Mouse (Mus musculus) T-helper 17 cell (primary cell): ENCODE results near the gene Ercc6.

Experiments
- in situ Hi-C, 2 experiments: fragments of 300-600 bp; cut with MboI, MseI; formaldehyde crosslinking; loops; 1 replicate in 1 of 2; 2 replicates in 1 of 2; pipeline ENCODE4 v1.15.1; 2025; ENCODE audit warnings: high pct_unique_total_duplicates in 2 of 2

Gene Ercc6

DNA sequence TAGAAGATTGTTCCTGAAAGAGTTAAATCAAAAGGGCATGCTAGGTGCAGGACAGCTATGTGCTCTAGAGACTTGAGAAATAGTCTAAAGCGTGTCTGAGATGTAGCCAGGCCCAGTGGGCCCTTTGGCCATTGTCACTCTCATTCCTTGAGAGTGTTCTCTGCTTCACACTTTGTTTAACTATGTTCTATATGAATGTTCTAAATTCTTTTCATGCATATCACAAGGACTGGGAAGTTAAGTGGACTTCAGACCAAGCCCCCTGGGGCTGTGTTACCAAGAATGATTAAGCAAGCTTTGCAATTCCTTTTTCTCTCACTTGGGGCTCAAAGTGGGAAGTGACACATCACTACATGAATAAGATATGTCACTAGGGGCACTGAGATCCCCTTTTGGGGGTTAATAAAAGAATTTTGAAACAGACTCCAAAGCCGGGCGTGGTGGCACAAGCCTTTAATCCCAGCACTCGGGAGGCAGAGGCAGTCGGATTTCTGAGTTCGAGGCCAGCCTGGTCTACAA lies 3.8 kb upstream of the Ercc6 start:
- in situ Hi-C loops: loop anchor here in 1 of 2 experiments (10.0 to 25.0 kb wide), 2 partner anchors 928 to 995 kb away; partner anchors contain the start of gene Mapk8

DNA sequence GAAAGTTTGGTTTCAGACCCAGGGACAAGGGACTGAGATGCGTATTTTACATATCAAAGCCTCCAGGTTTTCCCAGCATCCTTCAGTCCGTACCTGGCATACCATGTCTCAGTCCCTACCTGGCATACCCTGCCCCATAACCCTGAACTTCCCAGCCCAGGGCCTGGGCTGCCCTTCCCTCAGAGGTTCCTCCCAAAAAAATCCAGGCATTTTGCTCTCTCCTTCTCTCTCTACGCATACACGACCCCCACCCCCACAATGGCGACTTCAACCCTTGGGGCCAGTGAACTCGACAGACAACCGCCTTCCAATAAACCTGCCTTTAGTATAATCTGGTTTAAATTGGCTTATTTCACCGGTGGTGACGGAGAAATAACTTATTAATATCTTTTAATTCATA lies 409 bp upstream of the Ercc6 start:
- in situ Hi-C loops: loop anchor here in 1 of 2 experiments (25.0 kb wide), 1 partner anchor 924 kb away; the partner anchor contains the start of gene Mapk8

DNA sequence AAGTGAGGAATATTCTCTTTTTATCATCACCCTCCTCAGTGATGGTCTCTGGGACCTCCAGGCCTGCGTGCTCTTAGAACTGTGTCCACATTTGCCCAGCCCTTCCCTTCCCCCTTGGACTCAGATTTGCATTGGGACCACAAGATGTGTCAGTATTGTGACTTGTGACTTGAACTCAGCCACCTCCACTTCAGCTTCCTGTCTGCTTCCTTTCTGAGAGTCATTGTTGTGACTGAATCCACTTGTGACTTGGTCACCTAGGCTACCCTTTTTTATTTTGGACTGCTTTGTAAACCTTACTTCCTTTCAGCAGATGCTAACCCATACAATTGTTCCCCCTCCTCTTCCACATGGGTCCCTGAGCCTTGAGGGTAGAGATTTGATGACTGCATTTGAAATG lies 2.8 kb downstream of the Ercc6 start:
- in situ Hi-C loops: loop anchor here in 1 of 2 experiments (25.0 kb wide), 1 partner anchor 921 kb away; the partner anchor contains the start of gene Mapk8

GRCm38 (mm10) chr14:32518543-32518942 lies 5.2 kb downstream of the Ercc6 start:
- in situ Hi-C loops: loop anchor here in 1 of 2 experiments (25.0 kb wide), 1 partner anchor 919 kb away; the partner anchor contains the start of gene Mapk8

- in situ Hi-C loops: loop anchor here in 1 of 2 experiments (25.0 kb wide), 1 partner anchor 917 kb away; the partner anchor contains the start of gene Mapk8
These were observed 7.1 kb downstream of the Ercc6 start for GRCm38 (mm10) chr14:32520400-32520926.

- in situ Hi-C loops: loop anchor here in 1 of 2 experiments (25.0 kb wide), 1 partner anchor 915 kb away; the partner anchor contains the start of gene Mapk8
These were observed 9.0 kb downstream of the Ercc6 start for GRCm38 (mm10) chr14:32522336-32522735.

- in situ Hi-C loops: loop anchor here in 1 of 2 experiments (25.0 kb wide), 1 partner anchor 913 kb away; the partner anchor contains the start of gene Mapk8
These were observed 10.8 kb downstream of the Ercc6 start for GRCm38 (mm10) chr14:32524071-32524470.

DNA sequence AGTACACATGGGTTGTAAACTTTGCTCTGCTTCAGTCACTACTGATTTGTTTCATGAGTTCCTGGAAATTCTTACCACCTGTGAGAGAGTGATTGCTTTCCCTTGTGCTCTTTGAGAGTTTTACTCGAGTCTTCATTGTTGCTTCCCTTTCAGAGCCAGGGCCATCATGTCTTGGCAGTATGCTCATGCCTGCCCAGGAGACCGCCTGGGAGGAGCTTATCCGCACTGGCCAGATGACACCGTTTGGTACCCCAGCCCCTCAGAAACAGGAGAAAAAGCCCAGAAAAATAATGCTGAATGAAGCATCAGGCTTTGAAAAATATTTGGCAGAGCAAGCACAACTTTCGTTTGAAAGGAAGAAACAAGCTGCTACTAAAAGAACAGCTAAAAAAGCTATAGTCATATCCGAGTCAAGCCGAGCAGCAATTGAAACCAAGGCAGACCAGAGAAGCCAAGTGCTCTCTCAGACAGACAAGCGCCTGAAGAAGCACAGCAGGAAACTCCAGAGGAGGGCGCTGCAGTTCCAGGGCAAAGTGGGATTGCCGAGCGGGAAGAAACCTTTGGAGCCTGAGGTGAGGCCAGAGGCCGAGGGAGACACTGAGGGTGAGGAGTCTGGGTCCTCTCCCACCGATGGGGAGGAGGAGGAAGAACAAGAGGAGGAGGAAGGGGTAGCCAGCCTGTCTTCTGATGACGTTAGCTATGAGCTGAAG lies 12.8 kb downstream of the Ercc6 start:
- in situ Hi-C loops: no loop called here

GRCm38 (mm10) chr14:32527211-32527610 lies 13.9 kb downstream of the Ercc6 start:
- in situ Hi-C loops: no loop called here

- in situ Hi-C loops: no loop called here
These were observed 15.7 kb downstream of the Ercc6 start for GRCm38 (mm10) chr14:32529036-32529435.

GRCm38 (mm10) chr14:32530896-32531295 lies 17.6 kb downstream of the Ercc6 start:
- in situ Hi-C loops: loop anchor here (5.0 kb wide), 2 partner anchors 51 to 61 kb away; no protein-coding TSS in a partner anchor

- in situ Hi-C loops: loop anchor here (5.0 kb wide), 2 partner anchors 51 to 61 kb away; no protein-coding TSS in a partner anchor
These were observed 18.1 kb downstream of the Ercc6 start for GRCm38 (mm10) chr14:32531371-32531770.

- in situ Hi-C loops: loop anchor here (5.0 kb wide), 2 partner anchors 50 to 60 kb away; no protein-coding TSS in a partner anchor
These were observed 19.2 kb downstream of the Ercc6 start for GRCm38 (mm10) chr14:32532381-32533147.

DNA sequence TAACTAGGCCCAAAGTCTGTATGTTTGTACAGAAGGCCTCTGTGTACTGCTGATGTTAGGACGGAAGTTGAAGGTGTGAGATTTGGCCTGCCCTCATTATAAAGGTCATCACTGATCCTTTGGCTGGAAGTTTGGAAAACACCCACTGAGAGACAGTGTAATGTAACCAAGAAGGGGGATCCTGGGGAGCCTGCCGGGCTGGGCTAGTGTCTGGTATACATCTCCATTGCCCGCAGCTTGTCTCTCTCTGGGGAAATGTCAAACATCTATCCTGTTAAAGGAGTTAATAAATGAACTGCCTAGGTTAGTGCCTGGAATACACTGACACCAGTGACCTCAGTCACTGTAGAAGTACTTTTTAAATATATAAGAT lies 19.8 kb downstream of the Ercc6 start:
- in situ Hi-C loops: loop anchor here (5.0 kb wide), 2 partner anchors 49 to 59 kb away; no protein-coding TSS in a partner anchor

GRCm38 (mm10) chr14:32533656-32534055 lies 20.3 kb downstream of the Ercc6 start:
- in situ Hi-C loops: loop anchor here (5.0 kb wide), 2 partner anchors 49 to 59 kb away; no protein-coding TSS in a partner anchor

- in situ Hi-C loops: loop anchor here (5.0 kb wide), 2 partner anchors 48 to 58 kb away; no protein-coding TSS in a partner anchor
These were observed 20.8 kb downstream of the Ercc6 start for GRCm38 (mm10) chr14:32534137-32534536.

GRCm38 (mm10) chr14:32536763-32537162 lies 23.4 kb downstream of the Ercc6 start:
- in situ Hi-C loops: no loop called here

DNA sequence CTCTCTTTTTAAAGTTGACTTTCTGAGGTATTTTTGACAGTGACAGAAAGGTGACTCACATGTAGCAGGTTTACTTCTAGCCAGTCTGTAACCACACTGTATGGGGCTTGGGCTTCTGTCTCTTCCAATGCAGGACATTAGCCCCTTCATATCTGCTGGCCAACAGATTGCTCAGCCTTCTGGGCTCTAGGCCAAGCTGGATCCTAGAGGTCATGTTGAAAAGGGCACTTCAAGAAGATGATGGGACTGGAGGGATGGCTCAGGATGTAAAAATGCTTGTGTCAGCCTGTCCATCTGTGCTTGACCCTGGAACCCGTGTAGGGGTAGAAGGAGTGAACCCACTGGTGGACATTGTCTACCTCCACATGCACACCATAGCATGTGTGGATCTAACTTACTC lies 24.8 kb downstream of the Ercc6 start:
- in situ Hi-C loops: no loop called here

DNA sequence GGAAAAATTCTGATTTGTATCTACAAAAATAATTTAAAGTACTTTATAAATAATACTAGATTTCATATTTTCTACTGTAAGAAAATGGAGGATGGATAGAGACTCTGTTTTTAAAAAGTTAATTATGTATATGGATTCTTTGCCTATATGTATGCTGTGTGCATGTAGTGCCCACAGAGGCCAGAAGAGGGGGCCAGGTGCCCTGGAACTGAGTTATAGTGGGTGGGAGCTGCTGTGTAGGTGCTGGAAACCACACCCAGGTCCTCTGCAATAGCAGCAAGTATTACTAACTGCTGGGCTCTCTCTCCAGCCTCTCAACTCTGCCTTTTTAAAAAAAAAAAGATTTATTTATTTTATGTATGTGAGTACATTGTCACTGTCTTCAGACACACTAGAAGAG lies 29.8 kb downstream of the Ercc6 start:
- in situ Hi-C loops: no loop called here

DNA sequence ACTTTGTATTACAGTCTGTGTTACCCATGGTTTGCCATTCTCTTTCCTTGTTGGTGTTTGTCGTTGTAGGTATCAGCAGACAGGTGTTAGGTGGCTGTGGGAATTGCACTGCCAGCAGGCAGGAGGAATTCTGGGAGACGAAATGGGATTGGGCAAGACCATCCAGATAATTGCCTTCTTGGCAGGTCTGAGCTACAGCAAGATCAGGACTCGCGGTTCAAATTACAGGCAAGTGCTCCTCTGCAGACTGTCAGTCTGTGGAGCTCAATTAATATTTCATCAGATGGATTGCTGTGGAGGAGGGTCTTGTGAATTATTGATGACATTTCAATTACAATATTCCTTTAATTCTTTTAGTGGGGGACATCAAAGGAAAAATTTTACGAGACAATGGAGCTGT lies 33.4 kb downstream of the Ercc6 start:
- in situ Hi-C loops: no loop called here

DNA sequence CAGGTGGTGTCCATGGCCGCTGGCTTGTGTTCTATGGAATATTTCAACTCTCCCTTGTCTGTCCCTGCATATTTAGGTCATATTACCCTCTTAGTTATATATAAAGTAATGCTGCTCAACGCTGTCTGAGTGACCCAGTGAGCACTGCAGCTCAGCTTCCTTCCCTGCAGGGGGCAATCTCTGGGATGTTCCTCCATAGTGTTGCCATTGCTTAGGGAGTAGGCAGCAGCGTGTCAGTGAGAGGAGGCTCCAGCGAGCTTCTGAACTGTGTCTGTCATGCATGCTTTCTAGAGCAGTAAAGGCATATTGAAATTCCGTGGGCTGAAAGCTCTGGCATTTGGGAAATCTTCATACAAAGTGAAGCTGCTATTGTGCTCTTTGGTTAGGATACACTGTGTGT lies 38.5 kb downstream of the Ercc6 start:
- in situ Hi-C loops: no loop called here
